Mouse (Mus musculus) Patski (cell line): ENCODE data around the gene Gpbar1. TPM values are rescaled to one million over a fixed set of nuclear protein-coding genes. Genes with fewer than 3 reads are reported as not detected.

ENCODE experiments used
- ATAC-seq: fragments of 100-300 bp; one replicate; pipeline ENCODE4 v1.8.0; 2021
- CTCF ChIA-PET: fragments of 350-600 bp; sonication (Branson Sonifier 250); formaldehyde crosslinking; loops from one replicate; lab custom pipeline; 2022; ENCODE audit warnings: inconsistent platforms; lab: Charles Lee
- POLR2A ChIA-PET: fragments of 350-600 bp; sonication (Branson Sonifier 250); formaldehyde crosslinking; loops from one replicate; lab custom pipeline; 2022; ENCODE audit warnings: antibody characterized with exemption, inconsistent platforms; lab: Charles Lee
- DNase-seq: peaks from one replicate; pipeline ENCODE4 v3.0.0-alpha.2; 2011; ENCODE audit warnings: low read depth, low spot score
- H3K27me3 ChIP-seq: fragments of 371-371 bp; one replicate; pipeline ENCODE4 v1.5.1; 2021
- CTCF ChIP-seq: fragments of 100-300 bp; IDR thresholded peaks from one replicate; pipeline ENCODE4 v1.5.1; 2021
- in situ Hi-C: fragments of 300-500 bp; cut with MboI; formaldehyde crosslinking; loops from 3 replicates; pipeline ENCODE4 v1.11.1; 2018; ENCODE audit warnings: low pct_unique_long_range_greater_than_20kb, mixed read lengths
- polyA plus RNA-seq: library from polyadenylated mRNA; unstranded; gene quantifications from one replicate; pipeline ENCODE4 v1.2.3, GENCODE M21; 2021

Gpbar1 gene
- polyA plus RNA-seq, 1 experiment from 2014 or later: 1.7 TPM

DNA sequence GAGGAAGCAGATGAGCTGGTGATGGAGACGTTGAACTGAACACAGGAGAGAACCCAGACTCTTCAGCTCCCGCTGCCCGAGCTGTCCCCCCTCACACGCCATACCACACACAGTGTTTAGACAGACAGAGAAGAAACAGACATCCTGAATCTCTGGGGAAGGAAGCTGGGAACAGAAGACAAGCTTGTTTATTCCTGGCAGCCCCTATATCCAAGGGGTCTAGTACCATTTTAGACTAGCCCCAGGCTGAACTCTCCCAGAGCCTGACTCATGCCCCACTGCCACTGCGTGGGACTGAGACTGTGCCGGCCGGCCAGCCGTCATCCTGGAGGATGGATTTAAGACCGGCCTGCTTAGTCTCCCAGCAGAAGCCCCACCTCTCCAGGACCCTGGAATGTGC, 3.3 kb upstream of the Gpbar1 start:
- DNase-seq (no peak), ATAC-seq (no peak)
- ChIA-PET POLR2A (interaction anchor here (0.6 to 1.6 kb wide), 3 partner anchors 36 to 99 kb away, joined by 3 read pairs; partner anchors contain the start of gene Arpc2), CTCF (interaction anchor here (1.1 kb wide), 1 partner anchor 27 kb away, joined by 3 read pairs; no protein-coding TSS in a partner anchor)
- TF ChIP-seq CTCF: no peak
- in situ Hi-C loops: no loop called here
- H3K27me3 ChIP-seq: no peaks in the 10 kb centered on the region

DNA sequence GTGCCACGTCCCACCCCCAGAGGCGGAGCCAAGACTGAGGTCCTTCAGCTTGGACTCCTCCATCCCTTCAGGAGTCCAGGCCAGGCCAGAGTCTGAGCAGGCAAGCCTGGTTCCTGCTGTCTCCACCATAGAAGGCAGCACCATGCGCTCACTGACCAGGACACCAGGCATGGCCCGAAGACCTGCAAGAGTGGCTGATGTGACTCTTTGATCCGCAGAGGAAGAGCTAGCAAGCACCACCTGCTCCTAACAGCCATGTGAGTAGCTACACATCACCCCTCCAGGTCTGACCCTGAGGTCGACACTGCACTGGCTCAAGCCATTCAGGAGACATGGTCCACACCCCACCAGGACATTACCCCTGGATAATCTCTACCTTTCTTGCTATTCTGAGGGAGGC, 1.3 kb upstream of the Gpbar1 start:
- no peak for ATAC-seq
- ChIA-PET CTCF (interaction anchor here (1.5 kb wide), 1 partner anchor 9 kb away, joined by 3 read pairs; no protein-coding TSS in a partner anchor), POLR2A (interaction anchor here (0.8 kb wide), 2 partner anchors 16 to 27 kb away, joined by 3 read pairs; no protein-coding TSS in a partner anchor)
- no peak for DNase-seq
- in situ Hi-C loops: no loop called here
- TF ChIP-seq CTCF: no peak
- H3K27me3 ChIP-seq: no peaks in the 10 kb centered on the region

DNA sequence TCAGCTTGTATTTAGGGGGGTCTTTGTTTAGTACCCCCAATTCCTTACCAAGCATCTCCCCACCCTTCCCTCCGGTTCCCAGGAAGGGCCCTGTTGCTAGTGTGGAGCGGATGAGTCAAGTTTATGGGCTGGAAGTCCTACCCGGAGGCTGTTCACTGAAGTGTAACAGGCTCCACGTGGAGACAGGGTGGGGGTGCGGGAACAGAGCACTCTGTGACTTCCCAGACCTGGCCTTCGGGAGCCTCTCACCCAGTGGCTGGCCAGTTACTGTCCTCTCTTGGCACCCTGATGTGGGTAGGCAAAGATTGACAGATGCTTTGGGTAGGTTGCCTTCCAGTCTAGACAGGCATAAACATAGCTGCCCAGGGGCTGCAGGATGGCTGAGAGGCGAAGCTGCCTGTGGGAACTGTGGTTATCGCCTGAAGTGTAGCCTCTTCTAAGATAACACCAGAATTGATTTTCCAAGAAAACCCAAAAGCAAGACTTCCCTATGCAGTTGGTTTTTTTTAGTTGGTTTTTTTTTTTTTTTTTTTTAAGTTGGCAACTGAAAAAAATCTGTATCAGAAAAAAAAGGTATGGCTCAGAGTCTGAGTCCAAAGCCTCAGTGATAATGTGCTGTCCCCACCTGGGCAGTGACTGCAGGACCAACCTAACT, 340 bp upstream of the Gpbar1 start:
- POLR2A ChIA-PET: no interaction called here
- CTCF ChIA-PET: interaction anchor here (1.5 to 1.7 kb wide), 2 partner anchors 9 to 73 kb away, joined by 3 to 6 read pairs; no protein-coding TSS in a partner anchor
- peak; percentile 64 for ATAC-seq
- no peaks in the 10 kb centered on the region for H3K27me3 ChIP-seq
- no peak for TF ChIP-seq CTCF
- peak; percentile 92 for DNase-seq
- in situ Hi-C loops: no loop called here

DNA sequence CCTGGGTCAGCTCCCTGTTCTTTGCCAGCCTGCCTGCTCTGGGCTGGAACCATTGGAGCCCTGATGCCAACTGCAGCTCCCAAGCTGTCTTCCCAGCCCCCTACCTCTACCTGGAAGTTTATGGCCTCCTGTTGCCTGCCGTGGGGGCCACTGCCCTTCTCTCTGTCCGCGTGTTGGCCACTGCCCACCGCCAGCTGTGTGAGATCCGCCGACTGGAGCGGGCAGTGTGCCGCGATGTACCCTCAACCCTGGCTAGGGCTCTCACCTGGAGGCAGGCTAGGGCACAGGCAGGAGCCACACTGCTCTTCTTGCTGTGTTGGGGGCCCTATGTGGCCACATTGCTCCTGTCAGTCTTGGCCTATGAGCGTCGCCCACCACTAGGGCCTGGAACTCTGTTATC, 638 bp downstream of the Gpbar1 start:
- ChIA-PET CTCF (interaction anchor here (1.7 kb wide), 1 partner anchor 74 kb away, joined by 6 read pairs; no protein-coding TSS in a partner anchor), POLR2A (interaction anchor here (0.5 kb wide), 1 partner anchor 95 kb away, joined by 3 read pairs; no protein-coding TSS in a partner anchor)
- in situ Hi-C loops: no loop called here
- DNase-seq (no peak), ATAC-seq (no peak)
- no peaks in the 10 kb centered on the region for H3K27me3 ChIP-seq
- no peak for TF ChIP-seq CTCF

- ChIA-PET POLR2A (no interaction called here), CTCF (interaction anchor here (0.7 kb wide), 1 partner anchor 74 kb away, joined by 3 read pairs; no protein-coding TSS in a partner anchor)
- no peak for TF ChIP-seq CTCF
- in situ Hi-C loops: loop anchor here (5.0 kb wide), 1 partner anchor 73 kb away; no protein-coding TSS in a partner anchor
- no peak for DNase-seq
- H3K27me3 ChIP-seq: no peaks in the 10 kb centered on the region
- ATAC-seq: no peak
Observed at GRCm38 (mm10) chr1:74280591-74281325, 2.4 kb downstream of the Gpbar1 start.

GRCm38 (mm10) chr1:74281372-74281771, 3.0 kb downstream of the Gpbar1 start:
- CTCF ChIA-PET: no interaction called here
- ATAC-seq: no peak
- no peaks in the 10 kb centered on the region for H3K27me3 ChIP-seq
- in situ Hi-C loops: loop anchor here (5.0 kb wide), 1 partner anchor 74 kb away; no protein-coding TSS in a partner anchor
- DNase-seq: no peak
- POLR2A ChIA-PET: no interaction called here
- no peak for TF ChIP-seq CTCF

GRCm38 (mm10) chr1:74281886-74282285, 3.5 kb downstream of the Gpbar1 start:
- ATAC-seq: no peak
- POLR2A ChIA-PET: no interaction called here
- H3K27me3 ChIP-seq: no peaks in the 10 kb centered on the region
- CTCF ChIA-PET: no interaction called here
- DNase-seq: no peak
- in situ Hi-C loops: loop anchor here (5.0 kb wide), 1 partner anchor 75 kb away; no protein-coding TSS in a partner anchor
- TF ChIP-seq CTCF: no peak

- DNase-seq (no peak), ATAC-seq (no peak)
- in situ Hi-C loops: loop anchor here (5.0 kb wide), 1 partner anchor 76 kb away; no protein-coding TSS in a partner anchor
- CTCF ChIA-PET: interaction anchor here (1.5 kb wide), 1 partner anchor 76 kb away, joined by 3 read pairs; no protein-coding TSS in a partner anchor
- H3K27me3 ChIP-seq: no peaks in the 10 kb centered on the region
- POLR2A ChIA-PET: interaction anchor here (1.3 kb wide), 1 partner anchor 43 kb away, joined by 4 read pairs; no protein-coding TSS in a partner anchor
- no peak for TF ChIP-seq CTCF
Observed at GRCm38 (mm10) chr1:74282896-74283625, 4.7 kb downstream of the Gpbar1 start.

- no peak for DNase-seq
- ATAC-seq: no peak
- no peaks in the 10 kb centered on the region for H3K27me3 ChIP-seq
- ChIA-PET POLR2A (interaction anchor here (1.3 kb wide), 1 partner anchor 44 kb away, joined by 4 read pairs; no protein-coding TSS in a partner anchor), CTCF (interaction anchor here (1.2 to 2.8 kb wide), 3 partner anchors 12 to 77 kb away, joined by 3 to 9 read pairs (median 5); no protein-coding TSS in a partner anchor)
- TF ChIP-seq CTCF: no peak
- in situ Hi-C loops: loop anchor here (5.0 kb wide), 1 partner anchor 77 kb away; no protein-coding TSS in a partner anchor
Observed at GRCm38 (mm10) chr1:74283686-74284463, 5.5 kb downstream of the Gpbar1 start.
